Mouse (Mus musculus) brain, embryonic 14.5 days (tissue): ENCODE data around the gene Gm10277.

Source experiments
- CTCF ChIP-seq: fragments of 200-500 bp; IDR thresholded peaks from 2 replicates; pipeline ENCODE4 v1.5.1; 2012; ENCODE audit warnings: inconsistent platforms, mild to moderate bottlenecking, moderate library complexity, borderline replicate concordance; ENCODE audit not compliant: insufficient read depth, insufficient read length; ENCODE audit errors: extremely low read depth
- POLR2A ChIP-seq: fragments of 200-500 bp; IDR thresholded peaks from 2 replicates; pipeline ENCODE4 v1.6.1; 2012; ENCODE audit warnings: mild to moderate bottlenecking, inconsistent platforms, borderline replicate concordance; ENCODE audit not compliant: poor library complexity, insufficient read depth, insufficient read length, severe bottlenecking; ENCODE audit errors: extremely low read depth

DNA sequence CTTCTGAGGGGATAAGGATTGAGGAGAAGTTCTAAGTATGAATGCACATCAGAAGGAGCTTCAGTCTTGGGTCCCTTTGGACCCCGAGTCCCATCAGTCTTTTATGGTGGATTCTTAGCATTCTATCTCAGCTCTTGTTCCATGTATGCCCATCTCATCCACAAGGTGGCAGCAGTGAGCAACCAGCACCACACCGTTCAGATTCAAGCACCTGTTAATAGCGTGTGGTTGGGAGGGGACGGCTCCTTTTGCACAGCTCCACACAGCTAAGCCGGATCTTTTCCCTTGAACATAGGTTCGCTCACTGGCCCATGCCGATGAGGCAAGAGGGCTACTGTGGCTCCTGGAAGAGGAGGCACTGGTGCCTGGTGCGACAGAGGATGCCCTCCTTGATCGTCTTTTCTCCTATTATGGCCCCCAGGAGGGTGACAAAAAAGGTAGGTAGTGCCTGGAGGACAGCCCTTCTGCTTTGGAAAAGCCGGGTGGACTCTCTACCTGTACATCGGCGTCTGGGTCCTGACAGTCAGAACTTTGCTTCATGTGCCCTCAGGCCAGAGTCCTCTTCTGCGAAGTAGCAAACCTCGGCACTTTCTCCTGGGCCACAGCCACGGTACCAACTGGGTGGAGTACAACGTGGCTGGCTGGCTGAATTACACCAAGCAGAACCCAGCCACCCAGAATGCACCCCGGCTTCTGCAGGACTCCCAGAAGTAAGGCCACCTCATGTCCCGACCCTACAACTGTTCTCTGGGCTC lies 39.9 kb upstream of the Gm10277 start:
- no peak for TF ChIP-seq POLR2A
- peak; percentile 94 for TF ChIP-seq CTCF
